Mouse (Mus musculus): ENCODE results near the gene Aldh1a2. TPM values are rescaled to one million over a fixed set of nuclear protein-coding genes. Genes with fewer than 3 reads are reported as not detected.

Aldh1a2 gene
- polyA plus RNA-seq, 1 experiment = 8.7 TPM

- Histone ChIP-seq H3K4me3 (ENCODE audit: insufficient read depth, low read depth, low read length) (no peak overlapping the region), H3K4me1 (ENCODE audit: control insufficient read depth, insufficient read depth, low read length) (no peaks in the 10 kb centered on the region), H3K36me3 (ENCODE audit: control insufficient read depth, insufficient read depth, low read length) (no peaks in the 10 kb centered on the region), H3K27ac (ENCODE audit: insufficient read depth, low read depth, low read length) (no peak overlapping the region), H3K27me3 (replicated peaks; ENCODE audit: control insufficient read depth, insufficient read depth, low read length) (no peaks in the 10 kb centered on the region)
- peak; percentile 59 for DNase-seq
- WGBS = 7% methylated on average over 12 of the region's 12 CpGs
- TF ChIP-seq CTCF (conservative IDR thresholded peaks at IDR 0.05; ENCODE audit: insufficient read depth, insufficient read length, low read depth, low read length) (peak; percentile 84), POLR2A (IDR thresholded peaks at IDR 0.05; ENCODE audit: low read depth, low read length) (no peak)
Measured at GRCm38 (mm10) chr9:71188647-71189415, 26.8 kb upstream of the Aldh1a2 start.

GRCm38 (mm10) chr9:71198826-71199225, 16.8 kb upstream of the Aldh1a2 start:
- 75% methylated on average over 5 of the region's 5 CpGs for WGBS
- no peak for TF ChIP-seq CTCF (conservative IDR thresholded peaks at IDR 0.05; ENCODE audit: insufficient read depth, insufficient read length, low read depth, low read length)
- no peak for TF ChIP-seq POLR2A (IDR thresholded peaks at IDR 0.05; ENCODE audit: low read depth, low read length)
- Histone ChIP-seq H3K4me3 (ENCODE audit: insufficient read depth, low read depth, low read length) (no peak overlapping the region), H3K27me3 (replicated peaks; ENCODE audit: control insufficient read depth, insufficient read depth, low read length) (no peaks in the 10 kb centered on the region), H3K4me1 (ENCODE audit: control insufficient read depth, insufficient read depth, low read length) (no peaks in the 10 kb centered on the region), H3K36me3 (ENCODE audit: control insufficient read depth, insufficient read depth, low read length) (no peaks in the 10 kb centered on the region), H3K27ac (ENCODE audit: insufficient read depth, low read depth, low read length) (no peak overlapping the region)
- no peak for DNase-seq

- 73% methylated on average over 4 of the region's 4 CpGs for WGBS
- H3K4me1 ChIP-seq (ENCODE audit: control insufficient read depth, insufficient read depth, low read length) = no peaks in the 10 kb centered on the region
- no peak overlapping the region for H3K27ac ChIP-seq (ENCODE audit: insufficient read depth, low read depth, low read length)
- no peak for TF ChIP-seq POLR2A (IDR thresholded peaks at IDR 0.05; ENCODE audit: low read depth, low read length)
- TF ChIP-seq CTCF (conservative IDR thresholded peaks at IDR 0.05; ENCODE audit: insufficient read depth, insufficient read length, low read depth, low read length) = no peak
- H3K36me3 ChIP-seq (ENCODE audit: control insufficient read depth, insufficient read depth, low read length) = no peaks in the 10 kb centered on the region
- DNase-seq = no peak
- H3K4me3 ChIP-seq (ENCODE audit: insufficient read depth, low read depth, low read length) = no peak overlapping the region
- H3K27me3 ChIP-seq (replicated peaks; ENCODE audit: control insufficient read depth, insufficient read depth, low read length) = no peaks in the 10 kb centered on the region
Measured at GRCm38 (mm10) chr9:71202265-71202664, 13.3 kb upstream of the Aldh1a2 start.

- WGBS = 64% methylated on average over 3 of the region's 3 CpGs
- Histone ChIP-seq H3K27ac (ENCODE audit: insufficient read depth, low read depth, low read length) (no peak overlapping the region), H3K27me3 (replicated peaks; ENCODE audit: control insufficient read depth, insufficient read depth, low read length) (no peaks in the 10 kb centered on the region), H3K36me3 (ENCODE audit: control insufficient read depth, insufficient read depth, low read length) (no peaks in the 10 kb centered on the region), H3K4me1 (ENCODE audit: control insufficient read depth, insufficient read depth, low read length) (no peaks in the 10 kb centered on the region), H3K4me3 (ENCODE audit: insufficient read depth, low read depth, low read length) (no peak overlapping the region)
- DNase-seq = no peak
- no peak for TF ChIP-seq POLR2A (IDR thresholded peaks at IDR 0.05; ENCODE audit: low read depth, low read length)
Measured at GRCm38 (mm10) chr9:71209299-71209698, 6.3 kb upstream of the Aldh1a2 start.

GRCm38 (mm10) chr9:71210870-71211269, 4.7 kb upstream of the Aldh1a2 start:
- Histone ChIP-seq H3K27ac (ENCODE audit: insufficient read depth, low read depth, low read length) (no peak overlapping the region), H3K4me3 (ENCODE audit: insufficient read depth, low read depth, low read length) (no peak overlapping the region), H3K36me3 (ENCODE audit: control insufficient read depth, insufficient read depth, low read length) (no peaks in the 10 kb centered on the region), H3K4me1 (ENCODE audit: control insufficient read depth, insufficient read depth, low read length) (no peaks in the 10 kb centered on the region), H3K27me3 (replicated peaks; ENCODE audit: control insufficient read depth, insufficient read depth, low read length) (peaks cover 8% of the 10 kb centered on the region)
- TF ChIP-seq CTCF (conservative IDR thresholded peaks at IDR 0.05; ENCODE audit: insufficient read depth, insufficient read length, low read depth, low read length) (peak; percentile 71), POLR2A (IDR thresholded peaks at IDR 0.05; ENCODE audit: low read depth, low read length) (no peak)
- DNase-seq = peak; percentile 48
- WGBS = 8% methylated on average over 2 of the region's 2 CpGs

GRCm38 (mm10) chr9:71213636-71214035, 2.0 kb upstream of the Aldh1a2 start:
- peaks cover 16% of the 10 kb centered on the region for H3K27me3 ChIP-seq (replicated peaks; ENCODE audit: control insufficient read depth, insufficient read depth, low read length)

GRCm38 (mm10) chr9:71216036-71216995, 727 bp downstream of the Aldh1a2 start:
- Histone ChIP-seq H3K4me3 (ENCODE audit: insufficient read depth, low read depth, low read length) (peak overlapping the region; percentile 65), H3K4me1 (ENCODE audit: control insufficient read depth, insufficient read depth, low read length) (no peaks in the 10 kb centered on the region), H3K27ac (ENCODE audit: insufficient read depth, low read depth, low read length) (no peak overlapping the region), H3K36me3 (ENCODE audit: control insufficient read depth, insufficient read depth, low read length) (no peaks in the 10 kb centered on the region), H3K27me3 (replicated peaks; ENCODE audit: control insufficient read depth, insufficient read depth, low read length) (peaks cover 16% of the 10 kb centered on the region)
- 3% methylated on average over 57 of the region's 57 CpGs for WGBS
- peak; percentile 29 for DNase-seq
- TF ChIP-seq CTCF (conservative IDR thresholded peaks at IDR 0.05; ENCODE audit: insufficient read depth, insufficient read length, low read depth, low read length) (no peak), POLR2A (IDR thresholded peaks at IDR 0.05; ENCODE audit: low read depth, low read length) (no peak)

More at GRCm38 (mm10) chr9:71213636-71214035, 2.0 kb upstream of the Aldh1a2 start:
- TF ChIP-seq POLR2A (IDR thresholded peaks at IDR 0.05; ENCODE audit: low read depth, low read length) = no peak
- TF ChIP-seq CTCF (conservative IDR thresholded peaks at IDR 0.05; ENCODE audit: insufficient read depth, insufficient read length, low read depth, low read length) = no peak
- no peak overlapping the region for H3K27ac ChIP-seq (ENCODE audit: insufficient read depth, low read depth, low read length)
- no peak overlapping the region for H3K4me3 ChIP-seq (ENCODE audit: insufficient read depth, low read depth, low read length)
- no peaks in the 10 kb centered on the region for H3K36me3 ChIP-seq (ENCODE audit: control insufficient read depth, insufficient read depth, low read length)
- 61% methylated on average over 4 of the region's 4 CpGs for WGBS
- no peaks in the 10 kb centered on the region for H3K4me1 ChIP-seq (ENCODE audit: control insufficient read depth, insufficient read depth, low read length)
- no peak for DNase-seq

All from kidney, adult 2 months (tissue).